41 mouse cellular contexts compared by ENCODE assay signal in genomic region chr14:73614961-73615360, GRCm38 (mm10). TPM values are rescaled to one million over a fixed set of nuclear protein-coding genes. Genes with fewer than 3 reads are reported as not detected.
"Had no signal": no experiment of that assay in that cellular context is flagged by ENCODE, and none has a peak within 500 bp of the region (broad histone marks: within the 10 kb centered on the region; RNA-seq: fewer than 3 reads in every experiment).

No protein-coding gene starts in this region.

RNA-seq across cellular contexts. Expression of gene Gm21750, which starts 46.1 kb away (rescaled TPM):
- total RNA-seq: heart, adult 8-10 months; heart, postnatal 10 days; heart, postnatal 14 days; heart, postnatal 25 days; heart, postnatal 36 days; heart, postnatal 4 days; hematopoietic stem cell, adult 5-6 weeks; hindbrain, postnatal 0 days; layer of hippocampus, adult 18-20 months; layer of hippocampus, adult 2 months; layer of hippocampus, adult 8-10 months; layer of hippocampus, postnatal 10 days; layer of hippocampus, postnatal 14 days; layer of hippocampus, postnatal 25 days; layer of hippocampus, postnatal 36 days; left cerebral cortex, adult 18-20 months had no signal
- polyA plus RNA-seq: heart, embryonic 10.5 days; heart, embryonic 11.5 days; heart, embryonic 12.5 days; heart, embryonic 13.5 days; heart, embryonic 14.5 days; heart, embryonic 15.5 days; heart, embryonic 16.5 days; heart, postnatal 0 days; hindbrain, embryonic 10.5 days; hindbrain, embryonic 11.5 days; hindbrain, embryonic 12.5 days; hindbrain, embryonic 13.5 days; hindbrain, embryonic 14.5 days; hindbrain, embryonic 15.5 days; hindbrain, embryonic 16.5 days; hindbrain, postnatal 0 days; inflammation-experienced regulatory T-cells, adult 6 months; intestine, embryonic 14.5 days; intestine, embryonic 15.5 days; intestine, embryonic 16.5 days; intestine, postnatal 0 days; kidney, embryonic 14.5 days; kidney, embryonic 15.5 days; kidney, embryonic 16.5 days; kidney, postnatal 0 days; large intestine, adult 2 months had no signal
